Mouse (Mus musculus) common myeloid progenitor, adult 5-6 weeks (primary cell): ENCODE measurements at regions not wholly inside any gene's neighbourhood (a gene's known extent, or its start where the extent isn't known, plus 50 kb on each side); places are given as distances from the start of the nearest gene placed in this dataset.
A peak's percentile ranks its signal among the peaks of the same experiment; 100 is the strongest.

Experiments
- ATAC-seq: replicated peaks from 2 replicates; pipeline ENCODE4 v1.8.0; 2016; ENCODE audit warnings: low read depth, mild to moderate bottlenecking, moderate TSS enrichment, inconsistent platforms; ENCODE audit not compliant: poor library complexity, severe bottlenecking

- peak; percentile 97 for ATAC-seq
Observed at GRCm38 (mm10) chr3:121104571-121105407, 66.7 kb downstream of the Rwdd3 start.

- no peak for ATAC-seq
Observed at GRCm38 (mm10) chr3:121102871-121103270, 68.6 kb downstream of the Rwdd3 start.

GRCm38 (mm10) chr3:121102120-121102519 is 69.4 kb downstream of the Rwdd3 start:
- no peak for ATAC-seq

GRCm38 (mm10) chr3:121100211-121100860 is 71.2 kb downstream of the Rwdd3 start:
- ATAC-seq, result no peak

- ATAC-seq, result peak; percentile 57; the same call in 1 of the 2 replicates
Observed at GRCm38 (mm10) chr3:121093509-121093908, 78.0 kb downstream of the Rwdd3 start.

- no peak for ATAC-seq
Observed at GRCm38 (mm10) chr3:121088724-121089123, 82.8 kb downstream of the Rwdd3 start.

- no peak for ATAC-seq
Observed at GRCm38 (mm10) chr3:121068676-121069075, 102.8 kb downstream of the Rwdd3 start.

- no peak for ATAC-seq
Observed at GRCm38 (mm10) chr3:121035904-121036549, 135.5 kb downstream of the Rwdd3 start.

- no peak for ATAC-seq
Observed at GRCm38 (mm10) chr3:121025546-121026157, 145.8 kb downstream of the Rwdd3 start.

GRCm38 (mm10) chr3:121024810-121025209 is 146.7 kb downstream of the Rwdd3 start:
- no peak for ATAC-seq

GRCm38 (mm10) chr3:121021126-121021848 is 150.2 kb downstream of the Rwdd3 start:
- ATAC-seq, result no peak

- ATAC-seq, result no peak
Observed at GRCm38 (mm10) chr3:121009223-121009622, 162.3 kb downstream of the Rwdd3 start.

- ATAC-seq, result no peak
Observed at GRCm38 (mm10) chr3:120983556-120984270, 187.8 kb downstream of the Rwdd3 start.

- ATAC-seq, result no peak
Observed at GRCm38 (mm10) chr3:120982795-120983555, 188.5 kb downstream of the Rwdd3 start.

- no peak for ATAC-seq
Observed at GRCm38 (mm10) chr3:120982218-120982617, 189.3 kb downstream of the Rwdd3 start.

GRCm38 (mm10) chr3:120970746-120971466 is 200.6 kb downstream of the Rwdd3 start:
- ATAC-seq, result no peak

- ATAC-seq, result no peak
Observed at GRCm38 (mm10) chr3:120946906-120947305, 224.6 kb downstream of the Rwdd3 start.

- ATAC-seq, result no peak
Observed at GRCm38 (mm10) chr3:120934401-120934800, 237.1 kb downstream of the Rwdd3 start.
